Mouse (Mus musculus) midbrain, embryonic 14.5 days (tissue): ENCODE measurements at regions not wholly inside any gene's neighbourhood (a gene's known extent, or its start where the extent isn't known, plus 50 kb on each side); places are given as distances from the start of the nearest gene placed in this dataset.

Experiments used
- ATAC-seq: fragments of 200-750 bp; cut with Nextera tagmentation; 2 replicates; pipeline ENCODE4 v1.8.0; 2017; ENCODE audit warnings: moderate number of reproducible peaks, moderate library complexity; ENCODE audit not compliant: low FRiP score, low TSS enrichment
- DNase-seq: peaks from one replicate; pipeline ENCODE4 v3.0.0-alpha.2; 2015
- H3K27ac ChIP-seq: fragments of 300-500 bp; sonication (generic); replicated peaks from 2 replicates; pipeline ENCODE4 v1.5.1; 2014; ENCODE audit warnings: mild to moderate bottlenecking, low read depth, low read length, moderate library complexity
- H3K27me3 ChIP-seq: fragments of 300-500 bp; sonication (generic); 2 replicates; pipeline ENCODE4 v1.6.1; 2014; ENCODE audit warnings: low read length, control low read depth, mixed read lengths; ENCODE audit not compliant: control insufficient read depth, insufficient read depth
- H3K36me3 ChIP-seq: fragments of 300-500 bp; sonication (generic); 2 replicates; pipeline ENCODE4 v1.6.1; 2014; ENCODE audit warnings: low read length, control low read depth; ENCODE audit not compliant: control insufficient read depth, insufficient read depth
- H3K4me1 ChIP-seq: fragments of 300-500 bp; sonication (generic); 2 replicates; pipeline ENCODE4 v1.6.1; 2014; ENCODE audit warnings: mild to moderate bottlenecking, antibody characterized with exemption, low read length, control low read depth; ENCODE audit not compliant: control insufficient read depth, insufficient read depth
- H3K4me2 ChIP-seq: fragments of 300-500 bp; sonication (generic); 2 replicates; pipeline ENCODE4 v1.6.1; 2014; ENCODE audit warnings: mild to moderate bottlenecking, low read length, moderate library complexity
- H3K4me3 ChIP-seq: fragments of 300-500 bp; sonication (generic); replicated peaks from 2 replicates; pipeline ENCODE4 v1.5.1; 2014; ENCODE audit warnings: low read depth, low read length
- H3K9ac ChIP-seq: fragments of 300-500 bp; sonication (generic); replicated peaks from 2 replicates; pipeline ENCODE4 v1.6.1; 2014; ENCODE audit warnings: mild to moderate bottlenecking, low read length, moderate library complexity
- H3K9me3 ChIP-seq: fragments of 300-500 bp; sonication (generic); 2 replicates; pipeline ENCODE4 v1.6.1; 2016; ENCODE audit warnings: low read length, control low read depth, mixed read lengths; ENCODE audit not compliant: control insufficient read depth
- WGBS: fragments of 180-500 bp; shearing (Covaris S2); extraction: QIAGEN DNeasy Blood & Tissue Kit; methylation state at CpG from one replicate; pipeline ENCODE4 v1.1.7; 2014; 5-methylcytosine and 5-hydroxymethylcytosine counted together

GRCm38 (mm10) chr7:68593344-68594016 is 155.6 kb downstream of the Arrdc4 start:
- H3K4me1 ChIP-seq = peaks cover 14% of the 10 kb centered on the region
- peak; percentile 70 for DNase-seq
- peaks cover 10% of the 10 kb centered on the region; the same call in 1 of the 2 replicates for H3K27me3 ChIP-seq
- H3K27ac ChIP-seq = no peak overlapping the region
- peak overlapping the region; percentile 31 for H3K4me2 ChIP-seq
- no peaks in the 10 kb centered on the region for H3K36me3 ChIP-seq
- ATAC-seq = peak; percentile 87
- no peaks in the 10 kb centered on the region for H3K9me3 ChIP-seq
- 20% methylated on average over 15 of the region's 15 CpGs for WGBS
- no peak overlapping the region; the same call in 1 of the 2 replicates for H3K9ac ChIP-seq
- H3K4me3 ChIP-seq = no peak overlapping the region

GRCm38 (mm10) chr7:68582540-68583325 is 166.3 kb downstream of the Arrdc4 start:
- Histone ChIP-seq H3K36me3 (no peaks in the 10 kb centered on the region), H3K27ac (no peak overlapping the region), H3K27me3 (0 out of 2 replicates have a peak, but pooled peaks cover 3% of the 10 kb centered on the region), H3K4me2 (no peak overlapping the region), H3K4me1 (peaks cover 4% of the 10 kb centered on the region; the same call in 1 of the 2 replicates), H3K9me3 (no peaks in the 10 kb centered on the region), H3K4me3 (no peak overlapping the region), H3K9ac (no peak overlapping the region)
- peak; percentile 57 for DNase-seq
- WGBS = 48% methylated on average over 13 of the region's 13 CpGs
- ATAC-seq = peak; percentile 37; the same call in 1 of the 2 replicates

GRCm38 (mm10) chr7:68580650-68581049 is 168.4 kb downstream of the Arrdc4 start:
- Histone ChIP-seq H3K4me2 (no peak overlapping the region), H3K27me3 (0 out of 2 replicates have a peak, but pooled peaks cover 3% of the 10 kb centered on the region), H3K36me3 (no peaks in the 10 kb centered on the region), H3K4me1 (peaks cover 4% of the 10 kb centered on the region; the same call in 1 of the 2 replicates), H3K27ac (no peak overlapping the region), H3K4me3 (no peak overlapping the region), H3K9me3 (no peaks in the 10 kb centered on the region), H3K9ac (no peak overlapping the region)
- 45% methylated on average over 4 of the region's 4 CpGs for WGBS
- DNase-seq (peak; percentile 76), ATAC-seq (no peak)

- whole genome bisulfite sequencing = 12% methylated on average over 10 of the region's 10 CpGs
Measured at GRCm38 (mm10) chr7:68579666-68580065, 169.4 kb downstream of the Arrdc4 start.

GRCm38 (mm10) chr7:68579216-68579615 is 169.8 kb downstream of the Arrdc4 start:
- WGBS = 57% methylated on average over 8 of the region's 8 CpGs
- Histone ChIP-seq H3K36me3 (no peaks in the 10 kb centered on the region), H3K27ac (no peak overlapping the region), H3K9ac (no peak overlapping the region), H3K4me3 (no peak overlapping the region), H3K27me3 (0 out of 2 replicates have a peak, but pooled peaks cover 3% of the 10 kb centered on the region), H3K9me3 (no peaks in the 10 kb centered on the region), H3K4me2 (no peak overlapping the region), H3K4me1 (peaks cover 4% of the 10 kb centered on the region; the same call in 1 of the 2 replicates)
- DNase-seq (no peak), ATAC-seq (no peak)

More at GRCm38 (mm10) chr7:68579666-68580065, 169.4 kb downstream of the Arrdc4 start:
- H3K9ac ChIP-seq = no peak overlapping the region
- no peak overlapping the region for H3K4me3 ChIP-seq
- H3K36me3 ChIP-seq = no peaks in the 10 kb centered on the region
- peak overlapping the region; percentile 33 for H3K4me2 ChIP-seq
- peaks cover 4% of the 10 kb centered on the region; the same call in 1 of the 2 replicates for H3K4me1 ChIP-seq
- no peaks in the 10 kb centered on the region for H3K9me3 ChIP-seq
- no peak overlapping the region for H3K27ac ChIP-seq
- ATAC-seq (peak; percentile 57), DNase-seq (peak; percentile 95)
- H3K27me3 ChIP-seq = 0 out of 2 replicates have a peak, but pooled peaks cover 3% of the 10 kb centered on the region

GRCm38 (mm10) chr7:68571315-68571714 is 177.7 kb downstream of the Arrdc4 start:
- no peaks in the 10 kb centered on the region for H3K9me3 ChIP-seq
- no peak overlapping the region for H3K9ac ChIP-seq
- H3K36me3 ChIP-seq = no peaks in the 10 kb centered on the region
- H3K27me3 ChIP-seq = no peaks in the 10 kb centered on the region
- no peak overlapping the region for H3K4me3 ChIP-seq
- H3K27ac ChIP-seq = no peak overlapping the region
- WGBS = 24% methylated on average over 4 of the region's 4 CpGs
- H3K4me2 ChIP-seq = no peak overlapping the region
- H3K4me1 ChIP-seq = no peaks in the 10 kb centered on the region
- DNase-seq = no peak
- ATAC-seq = no peak

- H3K36me3 ChIP-seq = no peaks in the 10 kb centered on the region
- H3K27me3 ChIP-seq = no peaks in the 10 kb centered on the region
- no peaks in the 10 kb centered on the region for H3K4me1 ChIP-seq
- no peak overlapping the region for H3K4me2 ChIP-seq
- no peaks in the 10 kb centered on the region for H3K9me3 ChIP-seq
- DNase-seq (no peak), ATAC-seq (no peak)
- WGBS = 90% methylated on average over 9 of the region's 9 CpGs
- no peak overlapping the region for H3K4me3 ChIP-seq
- no peak overlapping the region for H3K27ac ChIP-seq
- H3K9ac ChIP-seq = no peak overlapping the region
Measured at GRCm38 (mm10) chr7:68568127-68568510, 180.9 kb downstream of the Arrdc4 start.

GRCm38 (mm10) chr7:68567452-68568126 is 181.5 kb downstream of the Arrdc4 start:
- no peak for DNase-seq
- Histone ChIP-seq H3K9me3 (no peaks in the 10 kb centered on the region), H3K4me1 (no peaks in the 10 kb centered on the region), H3K9ac (no peak overlapping the region), H3K4me2 (no peak overlapping the region), H3K4me3 (no peak overlapping the region), H3K27ac (no peak overlapping the region), H3K36me3 (no peaks in the 10 kb centered on the region), H3K27me3 (no peaks in the 10 kb centered on the region)
- 91% methylated on average over 3 of the region's 3 CpGs for WGBS
- ATAC-seq = no peak
